ENCODE assay signal across 8 mouse cellular contexts in the genomic region with DNA sequence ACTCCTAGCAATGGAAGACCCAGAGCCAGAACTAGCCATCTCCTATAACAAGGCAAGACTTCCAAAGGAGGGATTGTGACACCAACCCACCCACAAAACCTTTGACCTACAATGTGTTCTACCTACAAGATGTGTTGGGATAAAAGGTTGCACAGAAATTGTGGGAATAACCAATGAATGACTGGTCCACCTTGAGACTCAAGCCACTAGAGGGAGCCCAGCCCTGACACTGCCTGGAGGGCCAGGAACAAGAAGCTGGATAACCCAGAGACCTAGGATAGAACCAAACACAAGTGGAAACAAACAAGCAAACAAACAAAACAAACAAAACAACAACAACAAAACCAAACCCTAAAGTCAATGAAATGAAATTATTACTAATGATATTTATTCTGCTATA.
DNase-seq lines count a peak whose midpoint lies in the region; ATAC-seq lines count a peak whose summit lies in the region.
"Had no signal": no experiment of that assay in that cellular context is flagged by ENCODE, and none has a peak within 500 bp of the region (broad histone marks: within the 10 kb centered on the region; RNA-seq: fewer than 3 reads in every experiment).

No protein-coding gene starts in this region.

- no peak overlapping the region for H3K4me3 ChIP-seq in hindbrain, embryonic 14.5 days (replicated peaks; ENCODE audit: low read length)
- no peak overlapping the region for H3K4me3 ChIP-seq in hindbrain, embryonic 13.5 days
- H3K4me3 ChIP-seq: limb, embryonic 13.5 days had no signal

- H3K27ac ChIP-seq in hindbrain, embryonic 14.5 days = no peak overlapping the region
- no peak overlapping the region for H3K27ac ChIP-seq in hindbrain, embryonic 13.5 days
- H3K27ac ChIP-seq: limb, embryonic 13.5 days had no signal

- DNase-seq in hindbrain, embryonic 14.5 days (ENCODE audit: low spot score) = peak; percentile 32
- DNase-seq in 3134 (ENCODE audit: extremely low read depth, insufficient read length, low spot score) = peak; percentile 10
- peak; percentile 38 for DNase-seq in NIH3T3 (ENCODE audit: low read depth)
- DNase-seq in heart, postnatal 14 days = peak; percentile 36 to 60
- DNase-seq in spleen, adult 18-20 months = no peak
- no peak for DNase-seq in right cerebral cortex, postnatal 4 days

- intact Hi-C loops in heart, postnatal 14 days (cut with DNase I) = loop anchor here (5.0 to 10.0 kb wide), 2 partner anchors 286 to 348 kb away; partner anchors contain the start of gene Sfrp2

- no peaks in the 10 kb centered on the region for H3K27me3 ChIP-seq in hindbrain, embryonic 14.5 days (ENCODE audit: control insufficient read depth, insufficient read depth, low read length)
- H3K27me3 ChIP-seq in hindbrain, embryonic 13.5 days = no peaks in the 10 kb centered on the region
- H3K27me3 ChIP-seq: limb, embryonic 13.5 days had no signal

- ATAC-seq in hindbrain, embryonic 14.5 days (ENCODE audit: low FRiP score) = no peak
- no peak for ATAC-seq in hindbrain, embryonic 13.5 days (ENCODE audit: low FRiP score)

- H3K4me1 ChIP-seq in hindbrain, embryonic 14.5 days (replicated peaks; ENCODE audit: control insufficient read depth, insufficient read depth, low read length) = no peaks in the 10 kb centered on the region
- H3K4me1 ChIP-seq in hindbrain, embryonic 13.5 days (replicated peaks) = no peaks in the 10 kb centered on the region
- H3K4me1 ChIP-seq: limb, embryonic 13.5 days had no signal

- H3K9ac ChIP-seq in hindbrain, embryonic 14.5 days = no peak overlapping the region
- H3K9ac ChIP-seq in hindbrain, embryonic 13.5 days = no peak overlapping the region
- H3K9ac ChIP-seq: limb, embryonic 13.5 days had no signal

- H3K9me3 ChIP-seq in hindbrain, embryonic 14.5 days (ENCODE audit: control insufficient read depth, low read length) = no peaks in the 10 kb centered on the region
- H3K9me3 ChIP-seq in hindbrain, embryonic 13.5 days = no peaks in the 10 kb centered on the region
- H3K9me3 ChIP-seq: limb, embryonic 13.5 days had no signal

- no peak overlapping the region for H3K4me2 ChIP-seq in hindbrain, embryonic 14.5 days (replicated peaks)
- no peak overlapping the region for H3K4me2 ChIP-seq in hindbrain, embryonic 13.5 days
- H3K4me2 ChIP-seq: limb, embryonic 13.5 days had no signal

- H3K36me3 ChIP-seq in hindbrain, embryonic 14.5 days (replicated peaks; ENCODE audit: control insufficient read depth, insufficient read depth) = no peaks in the 10 kb centered on the region
- no peaks in the 10 kb centered on the region for H3K36me3 ChIP-seq in hindbrain, embryonic 13.5 days
- H3K36me3 ChIP-seq: limb, embryonic 13.5 days had no signal

Comparison
In these comparisons a context has a peak if more than half of its experiments do, and no peak if none do; other contexts are left out.
1. DNase-seq: peak in hindbrain, embryonic 14.5 days (single experiment), 3134 (single experiment), NIH3T3 (single experiment) and heart, postnatal 14 days (2 of 2); none in spleen, adult 18-20 months (0 of 2) and right cerebral cortex, postnatal 4 days (single experiment).